Mouse (Mus musculus) brain, embryonic 18.5 days (tissue): ENCODE data around the gene Tenm4.

ENCODE experiments used
- DNase-seq: peaks from one replicate; pipeline ENCODE4 v3.0.0-alpha.2; 2012; ENCODE audit warnings: low read depth, low spot score

Gene Tenm4

GRCm38 (mm10) chr7:96725603-96726002, 554.6 kb downstream of the Tenm4 start:
- DNase-seq = no peak

GRCm38 (mm10) chr7:96730360-96730759, 559.3 kb downstream of the Tenm4 start:
- DNase-seq = no peak

- no peak for DNase-seq
These were observed 560.9 kb downstream of the Tenm4 start for GRCm38 (mm10) chr7:96731947-96732346.

GRCm38 (mm10) chr7:96734315-96735058, 563.4 kb downstream of the Tenm4 start:
- DNase-seq = no peak

- no peak for DNase-seq
These were observed 569.6 kb downstream of the Tenm4 start for GRCm38 (mm10) chr7:96740631-96741030.

GRCm38 (mm10) chr7:96742221-96742620, 571.2 kb downstream of the Tenm4 start:
- DNase-seq = no peak

- DNase-seq = no peak
These were observed 574.9 kb downstream of the Tenm4 start for GRCm38 (mm10) chr7:96745956-96746355.

- DNase-seq = no peak
These were observed 575.7 kb downstream of the Tenm4 start for GRCm38 (mm10) chr7:96746706-96747105.

GRCm38 (mm10) chr7:96748538-96749045, 577.5 kb downstream of the Tenm4 start:
- DNase-seq = no peak

- no peak for DNase-seq
These were observed 578.7 kb downstream of the Tenm4 start for GRCm38 (mm10) chr7:96749753-96750152.

- DNase-seq = no peak
These were observed 580.2 kb downstream of the Tenm4 start for GRCm38 (mm10) chr7:96751236-96751635.

GRCm38 (mm10) chr7:96752776-96753175, 581.7 kb downstream of the Tenm4 start:
- DNase-seq = no peak

GRCm38 (mm10) chr7:96753335-96754095, 582.5 kb downstream of the Tenm4 start:
- no peak for DNase-seq

- DNase-seq = no peak
These were observed 583.1 kb downstream of the Tenm4 start for GRCm38 (mm10) chr7:96754175-96754574.

- no peak for DNase-seq
These were observed 584.5 kb downstream of the Tenm4 start for GRCm38 (mm10) chr7:96755459-96756094.

- DNase-seq = no peak
These were observed 585.2 kb downstream of the Tenm4 start for GRCm38 (mm10) chr7:96756104-96756742.

GRCm38 (mm10) chr7:96757067-96757466, 586.0 kb downstream of the Tenm4 start:
- no peak for DNase-seq

- no peak for DNase-seq
These were observed 589.2 kb downstream of the Tenm4 start for GRCm38 (mm10) chr7:96760208-96760607.

- DNase-seq = no peak
These were observed 590.1 kb downstream of the Tenm4 start for GRCm38 (mm10) chr7:96761151-96761550.

- no peak for DNase-seq
These were observed 594.4 kb downstream of the Tenm4 start for GRCm38 (mm10) chr7:96765321-96765960.

- DNase-seq = no peak
These were observed 596.0 kb downstream of the Tenm4 start for GRCm38 (mm10) chr7:96767090-96767489.
